Mouse (Mus musculus) myocyte (in vitro differentiated cells): ENCODE measurements around the gene Igfbpl1.

Experiments used
- CEBPB ChIP-seq: IDR thresholded peaks from 2 replicates; pipeline ENCODE4 v1.6.1; 2011; ENCODE audit warnings: mild to moderate bottlenecking, moderate library complexity; ENCODE audit not compliant: poor library complexity, insufficient read depth, severe bottlenecking
- E2F4 ChIP-seq: IDR thresholded peaks from one replicate; pipeline ENCODE4 v1.6.1; 2011; ENCODE audit warnings: mild to moderate bottlenecking, control low read depth, moderate library complexity; ENCODE audit not compliant: insufficient read depth
- MAX ChIP-seq: IDR thresholded peaks from one replicate; pipeline ENCODE4 v1.6.1; 2011; ENCODE audit warnings: low read depth, mild to moderate bottlenecking, control low read depth
- MYOD1 ChIP-seq, 3 experiments: IDR thresholded peaks; one replicate each; pipeline ENCODE4 v1.6.1; 2011; ENCODE audit warnings: control low read depth in 2 of 3, low read depth in 2 of 3, mild to moderate bottlenecking in 2 of 3, moderate library complexity in 1 of 3; ENCODE audit not compliant: insufficient read length in 2 of 3, control insufficient read depth in 1 of 3
- POLR2A ChIP-seq: IDR thresholded peaks from one replicate; pipeline ENCODE4 v1.6.1; 2011; ENCODE audit warnings: low read depth, mild to moderate bottlenecking, control low read depth, moderate library complexity; ENCODE audit not compliant: insufficient read length
- POLR2AphosphoS2 ChIP-seq: IDR thresholded peaks from one replicate; pipeline ENCODE4 v1.6.1; 2011; ENCODE audit warnings: low read depth, control low read depth; ENCODE audit not compliant: insufficient read length
- REST ChIP-seq: IDR thresholded peaks from one replicate; pipeline ENCODE4 v1.6.1; 2011; ENCODE audit warnings: mild to moderate bottlenecking, control low read depth, moderate library complexity; ENCODE audit not compliant: insufficient read depth, insufficient read length
- SRF ChIP-seq: IDR thresholded peaks from one replicate; pipeline ENCODE4 v1.6.1; 2011; ENCODE audit warnings: low read depth; ENCODE audit not compliant: control insufficient read depth, insufficient read length
- TCF12 ChIP-seq: IDR thresholded peaks from one replicate; pipeline ENCODE4 v1.6.1; 2011; ENCODE audit warnings: mild to moderate bottlenecking, control low read depth; ENCODE audit not compliant: poor library complexity, insufficient read depth, severe bottlenecking
- TCF3 ChIP-seq: IDR thresholded peaks from one replicate; pipeline ENCODE4 v1.6.1; 2011; ENCODE audit warnings: low read depth, control low read depth; ENCODE audit not compliant: insufficient read length
- USF1 ChIP-seq: IDR thresholded peaks from one replicate; pipeline ENCODE4 v1.6.1; 2011; ENCODE audit warnings: low read depth, mild to moderate bottlenecking, control low read depth, moderate library complexity

DNA sequence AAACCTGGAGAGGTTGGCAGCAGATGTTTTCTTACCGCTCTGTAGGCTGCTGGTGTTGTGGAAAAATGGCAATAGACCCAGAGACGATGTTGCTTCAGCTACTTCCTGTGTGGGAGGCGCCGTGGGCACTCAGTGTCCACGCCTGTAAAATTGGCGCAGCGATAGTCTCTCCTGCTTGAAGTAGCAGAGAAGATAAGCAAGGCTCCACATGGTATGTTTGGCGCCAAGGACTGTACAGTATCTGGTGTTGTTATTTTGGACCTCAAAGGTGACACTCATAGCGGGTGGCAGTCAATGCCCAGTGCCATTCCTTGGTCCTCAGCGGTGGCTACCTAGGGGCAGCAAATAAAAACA is 62.6 kb downstream of the Igfbpl1 start:
- TF ChIP-seq REST (no peak), TCF12 (no peak), USF1 (no peak), E2F4 (no peak), MAX (no peak), CEBPB (no peak), TCF3 (no peak), MYOD1 (IDR thresholded peaks at IDR 0.05; ENCODE audit: control insufficient read depth in 1 of 3, insufficient read length in 2 of 3, low read depth in 2 of 3) (no peak), POLR2A (no peak), POLR2AphosphoS2 (no peak), SRF (no peak)
